8 mouse cellular contexts compared by ENCODE assay signal in genomic region chr9:30632164-30633146, GRCm38 (mm10).
A peak's percentile ranks its signal among the peaks of the same experiment; 100 is the strongest.
DNase-seq lines count a peak whose midpoint lies in the region; ATAC-seq lines count a peak whose summit lies in the region.

No protein-coding gene starts in this region.

- no peak overlapping the region for H3K9ac ChIP-seq in midbrain, embryonic 16.5 days (ENCODE audit: low read depth, low read length)

- no peaks in the 10 kb centered on the region for H3K36me3 ChIP-seq in embryonic facial prominence, embryonic 10.5 days (replicated peaks)
- H3K36me3 ChIP-seq in hindbrain, embryonic 10.5 days, result no peaks in the 10 kb centered on the region
- H3K36me3 ChIP-seq in midbrain, embryonic 16.5 days (ENCODE audit: control insufficient read depth, insufficient read depth, low read length), result no peaks in the 10 kb centered on the region

- WGBS in embryonic facial prominence, embryonic 10.5 days, result 65% methylated on average over 6 of the region's 6 CpGs
- 52% methylated on average over 6 of the region's 6 CpGs for WGBS in hindbrain, embryonic 10.5 days
- 27% methylated on average over 6 of the region's 6 CpGs for WGBS in midbrain, embryonic 16.5 days

- H3K4me1 ChIP-seq in embryonic facial prominence, embryonic 10.5 days, result peaks cover 28% of the 10 kb centered on the region
- H3K4me1 ChIP-seq in hindbrain, embryonic 10.5 days (replicated peaks), result peaks cover 20% of the 10 kb centered on the region
- H3K4me1 ChIP-seq in midbrain, embryonic 16.5 days (ENCODE audit: control insufficient read depth, insufficient read depth, low read length), result peaks cover 14% of the 10 kb centered on the region; the same call in 1 of the 2 replicates

- no peak overlapping the region for H3K4me2 ChIP-seq in midbrain, embryonic 16.5 days (ENCODE audit: low read length)

- no peaks in the 10 kb centered on the region for H3K27me3 ChIP-seq in embryonic facial prominence, embryonic 10.5 days (replicated peaks; ENCODE audit: low read depth, poor library complexity, severe bottlenecking)
- H3K27me3 ChIP-seq in hindbrain, embryonic 10.5 days (ENCODE audit: insufficient read depth, poor library complexity, severe bottlenecking), result no peaks in the 10 kb centered on the region
- H3K27me3 ChIP-seq in midbrain, embryonic 16.5 days (ENCODE audit: control insufficient read depth, insufficient read depth, low read depth, low read length), result no peaks in the 10 kb centered on the region

- DNase-seq in layer of hippocampus, postnatal 10 days (ENCODE audit: low spot score in 2 of 2), result peak; percentile 24 to 32
- no peak for DNase-seq in layer of hippocampus, postnatal 36 days
- DNase-seq in embryonic facial prominence, embryonic 10.5 days (ENCODE audit: low spot score), result peak; percentile 41
- peak; percentile 27 for DNase-seq in hindbrain, embryonic 10.5 days (ENCODE audit: low spot score)
- DNase-seq in urinary bladder, postnatal 4 days (ENCODE audit: low spot score in 2 of 2), result no peak
- DNase-seq in ovary, postnatal 14 days (ENCODE audit: low spot score), result no peak

- no peak overlapping the region for H3K4me3 ChIP-seq in embryonic facial prominence, embryonic 10.5 days
- H3K4me3 ChIP-seq in hindbrain, embryonic 10.5 days, result no peak overlapping the region
- no peak overlapping the region for H3K4me3 ChIP-seq in midbrain, embryonic 16.5 days (ENCODE audit: low read depth, low read length)

- no peak overlapping the region for H3K27ac ChIP-seq in embryonic facial prominence, embryonic 10.5 days (replicated peaks)
- H3K27ac ChIP-seq in hindbrain, embryonic 10.5 days, result no peak overlapping the region
- peak overlapping the region; percentile 69 for H3K27ac ChIP-seq in midbrain, embryonic 16.5 days (ENCODE audit: low read length)

- H3K9me3 ChIP-seq in embryonic facial prominence, embryonic 10.5 days, result no peaks in the 10 kb centered on the region
- H3K9me3 ChIP-seq in hindbrain, embryonic 10.5 days, result no peaks in the 10 kb centered on the region
- H3K9me3 ChIP-seq in midbrain, embryonic 16.5 days (replicated peaks; ENCODE audit: control insufficient read depth, low read length, poor library complexity, severe bottlenecking), result no peaks in the 10 kb centered on the region

- peak; percentile 93 for ATAC-seq in midbrain, embryonic 16.5 days
- no peak for ATAC-seq in cerebellum, adult (ENCODE audit: insufficient number of reproducible peaks, low FRiP score, low TSS enrichment)

Comparison
In these comparisons a context has a peak if more than half of its experiments do, and no peak if none do; other contexts are left out.
1. DNase-seq: peak in layer of hippocampus, postnatal 10 days (2 of 2), embryonic facial prominence, embryonic 10.5 days (single experiment) and hindbrain, embryonic 10.5 days (single experiment); none in layer of hippocampus, postnatal 36 days (0 of 2), urinary bladder, postnatal 4 days (0 of 2) and ovary, postnatal 14 days (single experiment).